Comparison of ENCODE assay signal across 10 mouse cellular contexts in genomic region chr16:3956369-3956768, GRCm38 (mm10). TPM values are rescaled to one million over a fixed set of nuclear protein-coding genes. Genes with fewer than 3 reads are reported as not detected.
DNase-seq lines count a peak whose midpoint lies in the region; ATAC-seq and TF ChIP-seq lines count a peak whose summit lies in the region.
"Had no signal": no experiment of that assay in that cellular context is flagged by ENCODE, and none has a peak within 500 bp of the region (broad histone marks: within the 10 kb centered on the region; RNA-seq: fewer than 3 reads in every experiment).

No protein-coding gene starts in this region.

- H3K4me2 ChIP-seq in hindbrain, embryonic 11.5 days (replicated peaks; ENCODE audit: low read depth, low read length), result no peak overlapping the region
- H3K4me2 ChIP-seq in forebrain, embryonic 11.5 days (ENCODE audit: low read depth, low read length, severe bottlenecking), result no peak overlapping the region

- no peak overlapping the region for H3K9ac ChIP-seq in hindbrain, embryonic 11.5 days (ENCODE audit: low read depth, low read length)
- H3K9ac ChIP-seq in forebrain, embryonic 11.5 days (ENCODE audit: low read length), result no peak overlapping the region

- no peaks in the 10 kb centered on the region for H3K27me3 ChIP-seq in hindbrain, embryonic 11.5 days (ENCODE audit: control insufficient read depth, insufficient read depth, low read length)
- H3K27me3 ChIP-seq in forebrain, embryonic 11.5 days (ENCODE audit: control insufficient read depth, insufficient read depth, low read length), result no peaks in the 10 kb centered on the region
- H3K27me3 ChIP-seq: megakaryocyte, embryonic 14.5 days had no signal

- no peaks in the 10 kb centered on the region for H3K9me3 ChIP-seq in hindbrain, embryonic 11.5 days (ENCODE audit: control insufficient read depth, low read length)
- no peaks in the 10 kb centered on the region for H3K9me3 ChIP-seq in forebrain, embryonic 11.5 days (ENCODE audit: control insufficient read depth, low read length)
- H3K9me3 ChIP-seq: megakaryocyte, embryonic 14.5 days had no signal

- no peak overlapping the region for H3K27ac ChIP-seq in layer of hippocampus, adult 2 months
- no peak overlapping the region for H3K27ac ChIP-seq in hindbrain, embryonic 11.5 days (ENCODE audit: low read depth, low read length)
- no peak overlapping the region for H3K27ac ChIP-seq in forebrain, embryonic 11.5 days (ENCODE audit: low read depth, low read length)

- H3K36me3 ChIP-seq in hindbrain, embryonic 11.5 days (ENCODE audit: control insufficient read depth, insufficient read depth, low read length), result no peaks in the 10 kb centered on the region
- H3K36me3 ChIP-seq in forebrain, embryonic 11.5 days (ENCODE audit: control insufficient read depth, insufficient read depth, low read length), result no peaks in the 10 kb centered on the region

- no peak overlapping the region for H3K4me3 ChIP-seq in layer of hippocampus, adult 2 months
- H3K4me3 ChIP-seq in hindbrain, embryonic 11.5 days (ENCODE audit: low read depth, low read length), result no peak overlapping the region
- H3K4me3 ChIP-seq in forebrain, embryonic 11.5 days (ENCODE audit: low read depth, low read length), result no peak overlapping the region
- H3K4me3 ChIP-seq: megakaryocyte, embryonic 14.5 days had no signal

- DNase-seq in layer of hippocampus, adult 11-12 months (ENCODE audit: low spot score), result peak; percentile 27
- no peak for DNase-seq in layer of hippocampus, adult 2 months (ENCODE audit: low spot score in 2 of 2)
- DNase-seq in adrenal gland, adult 8-10 months, result peak; percentile 75
- DNase-seq in cerebellum, postnatal 14 days, result peak; percentile 32 to 36
- peak; percentile 66 for DNase-seq in lung, postnatal 10 days
- DNase-seq in neural tube, embryonic 10.5 days (ENCODE audit: extremely low spot score, low spot score), result no peak
- DNase-seq in hindbrain, embryonic 11.5 days (ENCODE audit: low spot score), result no peak
- no peak for DNase-seq in forebrain, embryonic 11.5 days (ENCODE audit: low spot score)
- DNase-seq: thymus, postnatal 25 days had no signal

- WGBS in hindbrain, embryonic 11.5 days, result 86% methylated on average over 6 of the region's 6 CpGs
- WGBS in forebrain, embryonic 11.5 days, result 81% methylated on average over 6 of the region's 6 CpGs

- TF ChIP-seq CTCF in layer of hippocampus, adult 2 months (conservative IDR thresholded peaks at IDR 0.05), result no peak

- no peak for ATAC-seq in hindbrain, embryonic 11.5 days (ENCODE audit: low FRiP score)
- no peak for ATAC-seq in forebrain, embryonic 11.5 days (replicated peaks; ENCODE audit: low FRiP score)

- no peaks in the 10 kb centered on the region for H3K4me1 ChIP-seq in hindbrain, embryonic 11.5 days (replicated peaks; ENCODE audit: control insufficient read depth, insufficient read depth, low read length)
- H3K4me1 ChIP-seq in forebrain, embryonic 11.5 days (replicated peaks; ENCODE audit: control insufficient read depth, insufficient read depth, low read length), result no peaks in the 10 kb centered on the region

RNA-seq across cellular contexts. Expression of gene Nlrc3, which starts 20.1 kb away (rescaled TPM):
- total RNA-seq in layer of hippocampus, adult 2 months (2021), result 1 to 10 TPM; 1.6 to 2.5 TPM
- 1 to 10 TPM; 3.0 to 6.3 (median 3.8) TPM for total RNA-seq in adrenal gland, adult 8-10 months (2022)
- polyA plus RNA-seq in hindbrain, embryonic 11.5 days (2014; fragmentation: Nextera tagmentation; extraction: Ambion mirVana), result 0.99 and 1.0 TPM in 2 replicates
- polyA plus RNA-seq in forebrain, embryonic 11.5 days (2014; fragmentation: Nextera tagmentation; extraction: Ambion mirVana), result 0.71 and 0.99 TPM in 2 replicates

RNA-seq across cellular contexts. Expression of gene Slx4, which starts 47.2 kb away (rescaled TPM):
- total RNA-seq in layer of hippocampus, adult 2 months (2021), result 10 to 100 TPM; 39.6 to 44.0 TPM
- total RNA-seq in adrenal gland, adult 8-10 months (2022), result 10 to 100 TPM; 22.0 to 41.0 (median 29.6) TPM
- polyA plus RNA-seq in hindbrain, embryonic 11.5 days (2014; fragmentation: Nextera tagmentation; extraction: Ambion mirVana), result 22.0 and 28.2 TPM in 2 replicates
- 30.0 and 32.0 TPM in 2 replicates for polyA plus RNA-seq in forebrain, embryonic 11.5 days (2014; fragmentation: Nextera tagmentation; extraction: Ambion mirVana)

RNA-seq across cellular contexts. Expression of gene Cluap1, which starts 47.8 kb away (rescaled TPM):
- total RNA-seq in layer of hippocampus, adult 2 months (2021), result 10 to 100 TPM; 32.7 to 37.9 TPM
- 10 to 100 TPM; 20.5 to 26.2 (median 22.8) TPM for total RNA-seq in adrenal gland, adult 8-10 months (2022)
- polyA plus RNA-seq in hindbrain, embryonic 11.5 days (2014; fragmentation: Nextera tagmentation; extraction: Ambion mirVana), result 25.5 and 27.9 TPM in 2 replicates
- 23.6 and 24.7 TPM in 2 replicates for polyA plus RNA-seq in forebrain, embryonic 11.5 days (2014; fragmentation: Nextera tagmentation; extraction: Ambion mirVana)

RNA-seq across cellular contexts. Expression of gene 1700037C18Rik, which starts 47.9 kb away (rescaled TPM):
- 1 to 10 TPM; 4.2 to 4.7 TPM for total RNA-seq in layer of hippocampus, adult 2 months (2021)
- total RNA-seq in adrenal gland, adult 8-10 months (2022), result 1 to 10 TPM; 3.6 to 9.3 (median 5.5) TPM
- 3.7 and 4.9 TPM in 2 replicates for polyA plus RNA-seq in hindbrain, embryonic 11.5 days (2014; fragmentation: Nextera tagmentation; extraction: Ambion mirVana)
- 6.3 and 7.3 TPM in 2 replicates for polyA plus RNA-seq in forebrain, embryonic 11.5 days (2014; fragmentation: Nextera tagmentation; extraction: Ambion mirVana)

Comparison
In these comparisons a context has a peak if more than half of its experiments do, and no peak if none do; other contexts are left out.
1. DNase-seq: peak in layer of hippocampus, adult 11-12 months (single experiment), adrenal gland, adult 8-10 months (single experiment), cerebellum, postnatal 14 days (2 of 2) and lung, postnatal 10 days (single experiment); none in layer of hippocampus, adult 2 months (0 of 2), neural tube, embryonic 10.5 days (single experiment), hindbrain, embryonic 11.5 days (single experiment) and forebrain, embryonic 11.5 days (single experiment).